Mouse (Mus musculus) lung, postnatal 0 days (tissue): ENCODE results near the gene Tst. TPM values are rescaled to one million over a fixed set of nuclear protein-coding genes. Genes with fewer than 3 reads are reported as not detected.
A peak's percentile ranks its signal among the peaks of the same experiment; 100 is the strongest.

Experiments used
- ATAC-seq: fragments of 200-750 bp; cut with Nextera tagmentation; 2 replicates; pipeline ENCODE4 v1.8.0; 2017; ENCODE audit warnings: moderate library complexity
- DNase-seq: peaks from one replicate; pipeline ENCODE4 v3.0.0-alpha.2; 2016; ENCODE audit warnings: low spot score
- H3K27ac ChIP-seq: fragments of 300-500 bp; sonication (generic); 2 replicates; pipeline ENCODE4 v1.5.1; 2014; ENCODE audit warnings: antibody characterized with exemption, mild to moderate bottlenecking, low read length, mixed read lengths
- H3K27me3 ChIP-seq: fragments of 300-500 bp; sonication (generic); replicated peaks from 2 replicates; pipeline ENCODE4 v1.6.1; 2014; ENCODE audit warnings: low read length, mixed read lengths; ENCODE audit not compliant: insufficient read depth
- H3K36me3 ChIP-seq: fragments of 300-500 bp; sonication (generic); 2 replicates; pipeline ENCODE4 v1.6.1; 2014; ENCODE audit warnings: low read length, mixed read lengths; ENCODE audit not compliant: insufficient read depth
- H3K4me1 ChIP-seq: fragments of 300-500 bp; sonication (generic); 2 replicates; pipeline ENCODE4 v1.6.1; 2014; ENCODE audit warnings: antibody characterized with exemption, low read depth, low read length, mixed read lengths; ENCODE audit not compliant: insufficient read depth
- H3K4me2 ChIP-seq: fragments of 300-500 bp; sonication (generic); replicated peaks from 2 replicates; pipeline ENCODE4 v1.6.1; 2014; ENCODE audit warnings: low read depth, mild to moderate bottlenecking, low read length, moderate library complexity, mixed read lengths
- H3K4me3 ChIP-seq: fragments of 300-500 bp; sonication (generic); 2 replicates; pipeline ENCODE4 v1.5.1; 2014; ENCODE audit warnings: low read depth, low read length
- H3K9ac ChIP-seq: fragments of 300-500 bp; sonication (generic); replicated peaks from 2 replicates; pipeline ENCODE4 v1.6.1; 2014; ENCODE audit warnings: low read depth, mild to moderate bottlenecking
- H3K9me3 ChIP-seq: fragments of 300-500 bp; sonication (generic); 2 replicates; pipeline ENCODE4 v1.6.1; 2016; ENCODE audit warnings: low read length, mixed read lengths
- CTCF ChIP-seq: IDR thresholded peaks from 2 replicates; pipeline ENCODE4 v1.5.1; 2016; ENCODE audit warnings: antibody characterized with exemption, mild to moderate bottlenecking
- EP300 ChIP-seq: IDR thresholded peaks from 2 replicates; pipeline ENCODE4 v1.6.1; 2016; ENCODE audit warnings: antibody characterized with exemption, mild to moderate bottlenecking, control low read depth
- WGBS: fragments of 180-500 bp; shearing (Covaris S2); extraction: QIAGEN DNeasy Blood & Tissue Kit; methylation state at CpG from one replicate; pipeline ENCODE4 v1.1.7; 2014; 5-methylcytosine and 5-hydroxymethylcytosine counted together
- polyA plus RNA-seq: library from polyadenylated mRNA; unstranded; fragments of >200 nt; fragmentation: Nextera tagmentation; extraction: Ambion mirVana; gene quantifications from 2 replicates; pipeline ENCODE4 v1.2.1, GENCODE M21; 2015

The Tst gene
- polyA plus RNA-seq, 1 experiment from 2014 or later: 171 TPM

- DNase-seq (peak; percentile 40), ATAC-seq (no peak)
- H3K4me2 ChIP-seq: no peak overlapping the region
- no peaks in the 10 kb centered on the region; the same call in 1 of the 2 replicates for H3K4me1 ChIP-seq
- no peak overlapping the region for H3K9ac ChIP-seq
- H3K4me3 ChIP-seq: no peak overlapping the region
- WGBS: 37% methylated on average over 6 of the region's 6 CpGs
- TF ChIP-seq CTCF (peak; percentile 78), EP300 (no peak)
- H3K27ac ChIP-seq: no peak overlapping the region
- H3K36me3 ChIP-seq: peaks cover 3% of the 10 kb centered on the region; the same call in 1 of the 2 replicates
- no peaks in the 10 kb centered on the region for H3K27me3 ChIP-seq
- H3K9me3 ChIP-seq: no peaks in the 10 kb centered on the region
Observed at GRCm38 (mm10) chr15:78434896-78435520, 29.3 kb upstream of the Tst start.

- ATAC-seq (no peak), DNase-seq (no peak)
- Histone ChIP-seq H3K4me2 (no peak overlapping the region), H3K9ac (no peak overlapping the region), H3K27ac (no peak overlapping the region), H3K4me1 (peaks cover 9% of the 10 kb centered on the region), H3K27me3 (no peaks in the 10 kb centered on the region), H3K4me3 (no peak overlapping the region), H3K9me3 (no peaks in the 10 kb centered on the region), H3K36me3 (peaks cover 3% of the 10 kb centered on the region; the same call in 1 of the 2 replicates)
- WGBS: 74% methylated on average over 7 of the region's 7 CpGs
- no peak for TF ChIP-seq EP300
- TF ChIP-seq CTCF: no peak
Observed at GRCm38 (mm10) chr15:78431541-78432121, 25.9 kb upstream of the Tst start.

GRCm38 (mm10) chr15:78430874-78431273 lies 25.2 kb upstream of the Tst start:
- ATAC-seq: no peak
- H3K27ac ChIP-seq: no peak overlapping the region
- H3K9me3 ChIP-seq: no peaks in the 10 kb centered on the region
- H3K4me2 ChIP-seq: no peak overlapping the region
- H3K4me3 ChIP-seq: no peak overlapping the region
- peaks cover 3% of the 10 kb centered on the region; the same call in 1 of the 2 replicates for H3K36me3 ChIP-seq
- H3K9ac ChIP-seq: no peak overlapping the region
- DNase-seq: no peak
- TF ChIP-seq EP300: no peak
- TF ChIP-seq CTCF: no peak
- WGBS: 91% methylated on average over 10 of the region's 10 CpGs
- peaks cover 9% of the 10 kb centered on the region; the same call in 1 of the 2 replicates for H3K4me1 ChIP-seq
- no peaks in the 10 kb centered on the region for H3K27me3 ChIP-seq

DNA sequence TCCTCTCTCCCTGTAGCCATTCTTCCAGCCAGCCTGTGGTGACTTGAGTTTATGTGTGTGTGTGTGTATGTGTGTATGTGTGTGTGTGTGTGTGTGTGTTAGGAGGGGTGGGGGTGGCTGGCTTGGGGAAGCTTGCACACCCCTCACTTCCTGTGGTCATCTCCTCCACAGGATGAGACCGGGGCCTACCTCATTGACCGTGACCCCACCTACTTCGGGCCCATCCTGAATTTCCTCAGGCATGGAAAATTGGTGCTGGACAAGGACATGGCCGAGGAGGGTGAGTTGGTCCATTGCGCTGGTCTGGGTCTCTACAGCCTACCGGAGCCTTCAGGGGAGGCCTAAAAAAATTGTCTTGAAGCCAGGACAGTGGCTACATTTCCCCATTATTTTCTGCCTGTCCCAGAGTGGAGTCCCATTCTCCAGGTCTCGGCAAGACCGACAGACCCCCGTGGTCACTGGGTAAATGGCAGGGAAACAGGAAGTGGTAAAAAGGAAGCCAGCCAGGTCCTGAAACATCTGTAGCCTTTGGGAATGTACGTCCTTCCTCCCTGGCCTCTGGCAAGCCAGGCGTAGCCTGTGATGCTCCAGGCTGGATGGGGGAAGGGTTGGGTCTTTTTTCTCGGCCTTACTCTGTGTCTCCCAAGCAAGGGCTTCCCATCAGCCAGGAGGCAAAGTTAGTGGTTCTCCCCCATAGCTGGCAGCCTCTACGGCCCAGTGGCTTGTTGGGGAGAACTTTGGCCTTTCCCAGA lies 24.3 kb upstream of the Tst start:
- Histone ChIP-seq H3K9me3 (no peaks in the 10 kb centered on the region), H3K27ac (peak overlapping the region; percentile 75), H3K4me3 (no peak overlapping the region), H3K9ac (no peak overlapping the region), H3K27me3 (no peaks in the 10 kb centered on the region), H3K4me2 (peak overlapping the region; percentile 74; the same call in 1 of the 2 replicates), H3K36me3 (no peaks in the 10 kb centered on the region), H3K4me1 (peaks cover 9% of the 10 kb centered on the region; the same call in 1 of the 2 replicates)
- TF ChIP-seq CTCF: no peak
- no peak for TF ChIP-seq EP300
- no peak for DNase-seq
- WGBS: 67% methylated on average over 13 of the region's 13 CpGs
- peak; percentile 35 for ATAC-seq

- H3K9ac ChIP-seq: peak overlapping the region; percentile 29; the same call in 1 of the 2 replicates
- peak overlapping the region; percentile 59 for H3K4me3 ChIP-seq
- H3K4me2 ChIP-seq: peak overlapping the region; percentile 74
- H3K4me1 ChIP-seq: peaks cover 9% of the 10 kb centered on the region; the same call in 1 of the 2 replicates
- peak overlapping the region; percentile 75; the same call in 1 of the 2 replicates for H3K27ac ChIP-seq
- H3K36me3 ChIP-seq: no peaks in the 10 kb centered on the region
- DNase-seq: no peak
- WGBS: 12% methylated on average over 3 of the region's 3 CpGs
- no peaks in the 10 kb centered on the region for H3K27me3 ChIP-seq
- TF ChIP-seq CTCF (no peak), EP300 (no peak)
- no peak for ATAC-seq
- H3K9me3 ChIP-seq: no peaks in the 10 kb centered on the region
Observed at GRCm38 (mm10) chr15:78429139-78429459, 23.4 kb upstream of the Tst start.
